Mouse (Mus musculus) MN1 (cell line): ENCODE measurements around the gene Paip2b.
"Not testable (repeated sequence)": the region's sequence is repeated elsewhere in the genome, so short reads cannot be mapped to it uniquely, and the experiment has no call there.

Experiments used
- DNase-seq: peaks from one replicate; pipeline ENCODE4 v3.0.0-alpha.2; 2016; ENCODE audit warnings: low spot score

Gene Paip2b

DNA sequence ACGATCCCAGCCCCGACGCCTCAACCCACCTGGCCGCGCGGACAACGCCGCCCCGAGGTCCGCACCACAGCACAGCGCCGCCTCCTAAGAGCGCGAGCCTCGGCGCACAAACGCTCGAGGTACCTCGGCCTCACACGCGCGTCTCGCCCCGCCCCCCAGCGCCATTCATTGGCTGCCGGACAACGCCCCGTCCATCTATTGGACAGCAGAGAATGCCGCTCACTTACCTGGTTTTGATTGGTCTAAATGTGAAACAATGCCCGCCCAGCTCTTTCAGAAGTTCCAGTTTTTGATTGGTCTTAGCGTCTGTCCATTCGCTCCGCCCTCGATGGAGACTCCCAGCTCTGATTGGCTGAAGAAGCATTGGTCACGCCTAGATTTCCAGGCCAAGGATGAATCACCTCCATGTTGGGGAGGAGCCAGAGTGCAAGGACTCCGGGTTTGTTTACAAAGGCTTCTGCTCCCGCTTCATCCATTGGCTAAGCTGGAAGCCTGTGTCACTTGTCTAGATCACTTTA, at the start of gene Paip2b:
Gene Paip2b, minus strand, starts transcription at position 136 of the 518 bp plus-strand sequence.
- DNase-seq: peak; percentile 99

DNA sequence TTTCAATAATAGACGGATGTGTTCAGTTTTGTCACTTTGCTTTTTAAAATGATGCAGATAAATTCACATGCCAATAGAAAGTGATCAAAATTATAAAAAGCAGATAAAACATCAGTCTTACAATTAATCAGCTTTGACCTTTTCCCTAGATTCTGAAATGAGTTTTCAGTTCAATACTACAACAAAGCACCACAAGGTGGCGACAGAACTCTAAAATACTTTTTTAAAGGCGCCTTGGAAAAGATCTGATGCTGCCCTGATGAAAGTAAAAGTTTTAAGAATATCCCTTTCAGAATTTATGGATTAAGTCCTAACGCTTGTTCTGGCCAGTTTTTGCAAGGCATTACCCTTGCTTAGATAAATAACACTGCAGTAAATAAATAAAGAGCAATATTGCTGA, 48.3 kb upstream of the Paip2b start:
- peak; percentile 69 for DNase-seq

DNA sequence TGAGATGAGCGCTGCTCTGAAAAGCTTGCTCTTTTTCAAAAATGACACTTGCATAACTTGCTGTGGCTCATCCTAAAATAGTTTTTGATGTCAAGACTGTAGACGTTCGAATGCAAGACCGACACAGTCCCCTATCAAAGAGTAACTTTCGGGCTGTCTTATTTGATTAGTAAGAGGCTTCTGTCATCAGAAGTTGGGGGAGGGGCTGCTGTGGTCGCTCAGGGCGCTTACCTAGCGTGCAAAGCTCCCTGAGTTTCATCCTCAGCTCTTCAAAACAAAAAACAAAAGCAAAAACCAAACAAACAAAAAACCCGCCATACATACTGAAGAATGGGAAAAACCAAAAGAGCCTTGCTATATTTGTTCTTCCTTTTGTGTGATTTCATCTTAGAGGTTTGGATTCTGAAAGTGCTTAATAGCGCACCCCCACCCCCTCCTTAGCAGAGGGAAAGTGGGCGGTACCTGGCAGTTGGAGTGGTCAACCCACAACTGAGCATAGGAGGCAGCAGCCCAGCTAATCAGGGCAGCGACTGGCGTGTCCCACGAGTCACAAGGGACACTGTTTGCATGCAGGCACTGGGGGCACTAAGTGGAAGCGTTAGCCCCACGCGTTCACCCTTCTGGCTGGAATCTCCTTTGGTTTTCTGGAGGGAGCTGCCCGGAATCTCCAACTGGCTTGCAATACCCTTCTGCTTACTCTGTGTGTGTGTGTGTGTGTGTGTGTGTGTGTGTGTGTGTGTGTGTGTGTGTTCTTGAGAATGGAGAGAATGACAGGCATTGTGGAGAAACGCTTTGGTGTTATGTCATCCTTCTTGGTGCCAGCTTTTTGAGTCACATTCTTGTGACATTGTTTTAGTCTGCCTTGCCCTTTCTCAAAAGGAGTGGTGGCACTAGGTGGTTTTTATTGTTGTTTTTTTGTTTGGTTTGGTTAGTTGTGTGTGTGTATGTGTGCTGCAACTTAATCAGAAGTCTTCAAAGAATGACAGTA, 36.4 kb upstream of the Paip2b start:
- DNase-seq: peak; percentile 72

GRCm38 (mm10) chr6:83866954-83867597, 35.5 kb upstream of the Paip2b start, which contains the start of gene Zfp638:
Gene Zfp638 (plus strand): TSS chr6:83867109.
- peak; percentile 93 for DNase-seq

- peak; percentile 16 for DNase-seq
Observed at GRCm38 (mm10) chr6:83866423-83866822, 34.9 kb upstream of the Paip2b start.

DNA sequence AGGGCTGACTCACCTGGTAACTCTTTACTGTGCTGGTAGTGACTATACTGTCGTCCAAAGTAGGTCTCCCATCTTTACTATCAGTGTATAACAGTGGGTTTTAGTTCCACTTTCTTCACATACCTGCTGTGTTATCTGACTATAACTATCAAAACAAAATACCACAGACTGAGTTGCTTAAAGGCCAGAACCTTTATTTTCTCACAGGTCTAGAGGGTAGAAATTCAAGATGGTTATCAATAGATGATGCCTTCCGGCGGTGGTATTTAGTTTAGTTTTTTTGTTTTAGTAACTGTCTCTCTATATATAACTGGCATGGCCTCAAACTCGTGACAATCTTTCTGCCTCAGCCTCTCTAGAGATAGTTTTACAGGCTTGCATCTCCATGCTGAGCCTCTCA, 32.0 kb upstream of the Paip2b start:
- no peak for DNase-seq

- DNase-seq: no peak
Observed at GRCm38 (mm10) chr6:83860033-83860432, 28.5 kb upstream of the Paip2b start.

DNA sequence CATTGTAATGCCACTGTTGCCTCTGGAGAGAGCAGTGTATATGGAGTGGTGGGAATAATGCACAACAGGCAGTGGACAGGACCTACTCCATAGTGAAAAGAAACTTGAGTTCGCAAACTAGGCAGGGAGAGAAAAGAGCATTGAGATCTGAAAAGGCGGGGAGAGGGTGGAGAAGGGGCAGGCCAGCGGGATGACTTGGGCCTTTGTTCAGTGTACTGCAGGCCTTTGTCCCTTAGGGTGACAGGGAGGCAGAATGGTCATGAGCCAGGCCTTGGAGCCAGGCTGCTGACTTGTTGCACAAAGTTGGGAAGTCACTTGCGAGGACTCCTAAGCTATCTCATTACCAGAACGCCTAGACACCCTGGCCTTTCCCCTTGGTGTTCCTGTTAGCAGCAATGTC, 25.9 kb upstream of the Paip2b start:
- no peak for DNase-seq

- DNase-seq: no peak
Observed at GRCm38 (mm10) chr6:83849446-83849845, 17.9 kb upstream of the Paip2b start.

DNA sequence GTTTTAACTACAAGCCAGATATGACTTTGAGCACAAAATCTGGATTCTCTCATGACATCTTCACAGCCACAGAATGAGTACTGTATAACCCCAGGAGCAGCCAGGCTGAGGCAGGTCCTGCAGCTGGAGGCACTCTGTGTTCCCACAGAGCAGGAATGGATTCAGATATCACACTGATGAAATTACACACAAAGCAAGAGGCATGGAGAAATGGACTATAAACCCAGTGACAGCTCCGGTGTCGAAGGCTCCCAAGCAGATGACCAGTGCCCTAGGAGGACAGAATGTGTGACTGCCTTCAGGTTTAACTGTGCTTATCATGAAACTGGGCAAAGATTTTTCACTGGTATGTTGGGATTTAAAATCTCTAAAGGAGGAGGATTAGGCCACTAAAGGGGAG, 14.6 kb upstream of the Paip2b start:
- no peak for DNase-seq

- DNase-seq: no peak
Observed at GRCm38 (mm10) chr6:83844913-83845312, 13.4 kb upstream of the Paip2b start.

GRCm38 (mm10) chr6:83840086-83840485, 8.5 kb upstream of the Paip2b start:
- no peak for DNase-seq

GRCm38 (mm10) chr6:83838046-83838445, 6.5 kb upstream of the Paip2b start:
- DNase-seq: no peak

GRCm38 (mm10) chr6:83836826-83837225, 5.3 kb upstream of the Paip2b start:
- DNase-seq: no peak

DNA sequence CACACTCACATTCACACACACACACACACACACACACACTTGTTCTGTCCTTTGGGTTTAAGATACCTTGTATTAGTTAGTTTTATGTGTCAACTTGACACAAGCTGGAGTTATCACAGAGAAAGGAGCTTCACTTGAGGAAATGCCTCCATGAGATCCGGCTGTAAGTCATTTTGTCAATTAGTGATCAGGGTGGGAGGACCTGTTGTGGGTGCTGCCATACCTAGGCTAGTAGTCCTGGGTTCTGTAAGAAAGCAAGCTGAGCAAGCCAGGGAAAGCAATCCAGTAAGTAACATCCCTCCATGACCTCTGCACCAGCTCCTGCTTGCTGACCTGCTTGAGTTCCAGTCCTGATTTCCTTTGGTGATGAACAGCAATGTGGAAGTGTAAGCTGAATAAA, 852 bp upstream of the Paip2b start:
- not testable (repeated sequence) for DNase-seq

DNA sequence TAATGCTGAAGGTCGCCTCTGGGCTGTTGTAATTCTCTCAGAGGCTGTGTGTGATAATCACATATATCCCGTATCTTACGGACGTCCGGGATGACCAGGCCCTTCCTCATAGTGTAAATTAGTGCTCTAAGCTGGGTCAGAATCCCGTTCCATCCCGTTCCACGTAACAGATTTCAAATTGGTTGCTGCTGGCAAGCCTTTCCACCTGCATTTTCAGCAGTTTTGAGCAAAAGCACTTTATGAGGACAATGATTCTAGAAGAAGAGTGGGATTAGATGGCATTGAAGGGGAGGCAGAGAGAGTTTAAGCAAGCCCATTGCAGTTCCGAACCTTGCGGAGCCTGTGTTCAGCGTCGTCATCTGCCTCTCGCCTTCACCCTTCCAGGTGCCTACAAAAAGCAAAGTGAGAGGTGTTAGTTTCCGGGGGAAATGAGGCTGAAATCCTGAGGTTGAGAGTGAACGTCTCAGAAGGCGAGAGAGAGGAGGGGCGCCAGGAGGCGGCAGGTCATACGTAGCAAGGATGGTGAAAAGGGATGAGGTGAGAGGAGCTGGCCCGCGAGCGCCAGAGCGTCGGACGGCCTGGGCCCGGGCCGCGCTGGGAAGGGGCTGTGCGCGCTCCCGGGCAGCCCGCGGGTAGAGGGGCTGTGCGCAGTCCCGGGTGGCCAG, 468 bp downstream of the Paip2b start:
- DNase-seq: peak; percentile 48

DNA sequence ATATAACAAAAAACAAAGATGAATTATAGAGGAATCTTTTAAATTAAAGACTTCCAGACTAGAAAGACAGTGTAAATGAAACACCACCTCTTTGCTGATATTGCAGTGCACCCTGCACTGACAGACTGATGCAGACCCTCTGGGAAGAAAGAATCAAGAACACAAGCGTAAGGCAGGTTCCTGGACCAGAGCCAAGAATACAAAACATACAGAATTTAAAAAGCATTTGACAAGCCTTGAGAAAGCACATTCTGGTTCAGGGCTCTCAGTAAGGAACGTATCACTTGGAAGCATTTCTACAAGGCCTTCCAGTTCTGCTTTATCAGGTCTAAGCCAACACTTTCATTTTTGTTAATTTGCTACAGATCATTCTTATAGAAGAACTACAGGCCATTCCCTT, 9.7 kb downstream of the Paip2b start:
- DNase-seq: no peak

DNA sequence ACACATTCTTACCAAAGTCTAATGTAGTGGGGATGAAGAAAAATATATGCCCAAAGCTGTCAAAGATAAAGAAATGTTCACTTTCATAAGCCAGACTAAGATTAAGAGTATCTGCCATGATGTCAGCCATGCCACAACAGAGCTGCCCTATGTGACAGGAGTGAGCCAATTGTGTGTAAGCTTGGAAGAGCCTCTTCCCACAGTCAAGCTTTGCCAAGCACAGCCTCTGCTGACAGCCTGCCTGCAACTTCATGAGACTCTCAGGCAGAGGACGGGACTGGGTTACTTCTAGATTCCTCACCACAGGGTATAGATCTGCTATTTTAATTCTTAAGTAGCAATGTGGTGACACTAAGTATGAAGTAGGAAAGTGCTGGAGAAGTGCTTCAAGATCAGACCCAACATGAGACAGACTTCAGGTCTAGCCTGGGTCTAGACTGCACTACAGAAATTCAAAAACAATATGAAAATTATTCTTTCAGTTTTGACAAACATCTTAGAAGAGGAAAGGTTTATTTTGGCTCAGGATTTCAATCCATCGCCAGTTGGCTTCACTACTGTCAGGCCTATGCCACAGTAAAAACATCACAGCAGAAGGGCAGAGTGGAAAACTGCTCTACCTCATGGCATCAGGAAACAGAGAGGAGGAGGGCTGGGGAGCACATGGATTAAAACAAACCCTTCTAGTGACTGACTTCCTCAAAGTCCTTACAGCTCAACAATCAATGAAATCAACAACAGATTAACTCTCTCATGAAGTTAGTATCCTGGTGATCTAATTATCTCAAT, 10.6 kb downstream of the Paip2b start:
- DNase-seq: no peak

- no peak for DNase-seq
Observed at GRCm38 (mm10) chr6:83818996-83819395, 12.5 kb downstream of the Paip2b start.

DNA sequence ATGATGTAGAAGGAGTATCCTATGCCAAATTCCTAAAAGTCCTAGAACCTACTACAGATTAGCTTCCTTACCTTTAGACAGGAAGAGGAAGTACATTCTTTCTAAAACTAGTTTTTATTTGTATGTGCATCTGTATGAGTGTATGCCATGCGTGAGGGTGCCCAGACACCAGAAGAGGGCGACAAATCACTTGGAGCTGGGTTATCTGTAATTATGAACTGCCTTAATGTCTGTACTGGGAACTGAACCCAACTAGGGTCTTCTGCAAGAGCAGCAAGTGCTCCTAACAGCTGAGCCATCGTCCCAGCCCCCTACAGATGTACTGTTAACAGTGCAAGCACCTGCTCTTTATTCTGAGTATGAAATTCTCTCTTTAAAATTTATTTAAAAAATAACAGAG, 15.7 kb downstream of the Paip2b start:
- DNase-seq: no peak

GRCm38 (mm10) chr6:83802846-83803245, 28.7 kb downstream of the Paip2b start:
- DNase-seq: no peak

DNA sequence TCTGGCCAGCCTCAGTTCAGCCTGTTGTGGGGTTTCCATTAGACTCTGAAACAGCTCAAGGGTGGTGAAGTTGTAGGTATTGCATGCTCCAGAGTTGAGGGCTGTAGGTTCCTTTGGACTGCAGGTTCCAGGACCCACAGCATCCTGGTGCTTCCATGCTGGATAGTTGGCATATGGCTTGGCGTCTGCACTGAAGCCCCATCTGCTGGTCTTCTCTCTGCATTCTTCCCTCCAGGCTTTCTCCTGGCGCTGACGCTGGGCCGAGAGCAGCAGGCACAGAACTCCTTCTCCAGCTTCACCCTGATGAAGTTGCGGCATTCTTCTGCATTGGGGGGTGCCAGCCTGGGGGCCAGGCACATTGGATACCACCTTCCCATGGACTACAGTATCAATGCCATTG, 29.5 kb downstream of the Paip2b start:
- DNase-seq: no peak
